Mouse (Mus musculus): Measurements from ENCODE around the gene Rgs7.

GRCm38 (mm10) chr1:175207004-175207403 lies 285.3 kb downstream of the Rgs7 start:
- TF ChIP-seq CTCF (IDR thresholded peaks at IDR 0.05; ENCODE audit: low read depth, low read length) (no peak), POLR2A (IDR thresholded peaks at IDR 0.05; ENCODE audit: borderline replicate concordance, low read depth, low read length) (no peak)
